8 mouse cellular contexts compared by ENCODE assay signal in the genomic region with DNA sequence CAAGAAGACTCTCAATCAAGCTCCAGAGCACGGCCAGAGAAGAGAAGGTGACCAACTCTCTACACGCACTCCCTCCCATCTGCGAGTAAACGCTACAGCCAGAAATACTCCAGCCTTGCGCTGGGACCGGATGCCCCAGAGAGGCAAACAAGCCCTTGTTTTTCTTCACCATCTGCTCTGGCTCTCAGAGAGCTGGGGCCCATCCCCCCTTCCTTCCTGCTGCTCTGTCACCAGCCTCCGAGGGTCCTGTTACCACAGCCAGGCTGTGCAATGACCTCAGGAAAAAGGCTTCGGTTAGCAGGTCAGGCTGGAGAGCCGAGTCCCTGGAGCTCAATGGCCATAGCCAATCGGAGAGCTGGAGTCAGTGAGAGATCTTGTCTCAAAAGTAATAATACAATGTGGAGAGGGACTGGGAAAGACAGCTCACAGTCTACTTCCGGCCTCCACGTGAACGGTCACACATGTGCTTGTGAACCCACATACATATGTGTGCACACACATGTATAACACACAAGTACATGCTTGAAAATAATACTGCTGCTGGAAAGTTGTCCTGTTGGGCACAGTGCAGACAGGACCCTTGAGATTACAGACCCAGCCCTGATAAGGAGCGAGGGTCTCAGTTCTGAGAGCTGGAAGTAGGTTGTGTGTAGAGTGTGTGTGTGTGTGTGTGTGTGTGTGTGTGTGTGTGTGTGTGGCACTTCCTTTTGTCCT. TPM values are rescaled to one million over a fixed set of nuclear protein-coding genes. Genes with fewer than 3 reads are reported as not detected.
DNase-seq lines count a peak whose midpoint lies in the region; ATAC-seq lines count a peak whose summit lies in the region.

No protein-coding gene starts in this region.

- peak overlapping the region; percentile 43 for H3K4me2 ChIP-seq in embryonic facial prominence, embryonic 13.5 days
- peak overlapping the region; percentile 62 for H3K4me2 ChIP-seq in heart, embryonic 12.5 days
- H3K4me2 ChIP-seq in liver, embryonic 13.5 days = no peak overlapping the region
- no peak overlapping the region for H3K4me2 ChIP-seq in neural tube, embryonic 15.5 days

- H3K36me3 ChIP-seq in embryonic facial prominence, embryonic 13.5 days = peaks cover 10% of the 10 kb centered on the region
- H3K36me3 ChIP-seq in heart, embryonic 12.5 days = no peaks in the 10 kb centered on the region
- H3K36me3 ChIP-seq in liver, embryonic 13.5 days = no peaks in the 10 kb centered on the region
- no peaks in the 10 kb centered on the region for H3K36me3 ChIP-seq in neural tube, embryonic 15.5 days

- peaks cover 69% of the 10 kb centered on the region for H3K4me1 ChIP-seq in embryonic facial prominence, embryonic 13.5 days
- H3K4me1 ChIP-seq in heart, embryonic 12.5 days (replicated peaks) = peaks cover 36% of the 10 kb centered on the region
- peaks cover 7% of the 10 kb centered on the region; the same call in 1 of the 2 replicates for H3K4me1 ChIP-seq in liver, embryonic 13.5 days (replicated peaks)
- peaks cover 23% of the 10 kb centered on the region for H3K4me1 ChIP-seq in neural tube, embryonic 15.5 days

- ATAC-seq in embryonic facial prominence, embryonic 13.5 days (ENCODE audit: insufficient number of reproducible peaks, insufficient read depth, low FRiP score, low TSS enrichment, low read depth) = peak; percentile 52; the same call in 1 of the 2 replicates
- ATAC-seq in heart, embryonic 12.5 days (ENCODE audit: insufficient number of reproducible peaks, low FRiP score) = peak; percentile 87
- peak; percentile 43; the same call in 1 of the 2 replicates for ATAC-seq in liver, embryonic 13.5 days (ENCODE audit: low read depth)
- ATAC-seq in neural tube, embryonic 15.5 days (ENCODE audit: low FRiP score) = no peak

- 11% methylated on average over 14 of the region's 14 CpGs for WGBS in embryonic facial prominence, embryonic 13.5 days
- 8% methylated on average over 14 of the region's 14 CpGs for WGBS in heart, embryonic 12.5 days
- WGBS in liver, embryonic 13.5 days (ENCODE audit: insufficient replicate concordance) = 9% methylated on average over 14 of the region's 14 CpGs
- WGBS in neural tube, embryonic 15.5 days = 21% methylated on average over 14 of the region's 14 CpGs

- peak overlapping the region; percentile 44; the same call in 1 of the 2 replicates for H3K9ac ChIP-seq in embryonic facial prominence, embryonic 13.5 days
- peak overlapping the region; percentile 42 for H3K9ac ChIP-seq in heart, embryonic 12.5 days
- H3K9ac ChIP-seq in liver, embryonic 13.5 days = no peak overlapping the region
- no peak overlapping the region for H3K9ac ChIP-seq in neural tube, embryonic 15.5 days (replicated peaks)

- no peak overlapping the region for H3K4me3 ChIP-seq in embryonic facial prominence, embryonic 13.5 days
- 0 out of 2 replicates have a peak overlapping the region, but pooled peaks have one; percentile 8 for H3K4me3 ChIP-seq in heart, embryonic 12.5 days
- no peak overlapping the region for H3K4me3 ChIP-seq in liver, embryonic 13.5 days (replicated peaks)
- H3K4me3 ChIP-seq in neural tube, embryonic 15.5 days (replicated peaks) = no peak overlapping the region

- peak overlapping the region; percentile 95 for H3K27ac ChIP-seq in embryonic facial prominence, embryonic 13.5 days
- peak overlapping the region; percentile 92 for H3K27ac ChIP-seq in heart, embryonic 12.5 days (ENCODE audit: poor library complexity, severe bottlenecking)
- H3K27ac ChIP-seq in liver, embryonic 13.5 days = peak overlapping the region; percentile 45; the same call in 1 of the 2 replicates
- peak overlapping the region; percentile 35 for H3K27ac ChIP-seq in neural tube, embryonic 15.5 days (replicated peaks)

- peaks cover 12% of the 10 kb centered on the region; the same call in 1 of the 2 replicates for H3K9me3 ChIP-seq in embryonic facial prominence, embryonic 13.5 days
- H3K9me3 ChIP-seq in heart, embryonic 12.5 days (replicated peaks) = no peaks in the 10 kb centered on the region
- H3K9me3 ChIP-seq in liver, embryonic 13.5 days (replicated peaks) = no peaks in the 10 kb centered on the region
- H3K9me3 ChIP-seq in neural tube, embryonic 15.5 days (replicated peaks) = no peaks in the 10 kb centered on the region

- H3K27me3 ChIP-seq in embryonic facial prominence, embryonic 13.5 days = no peaks in the 10 kb centered on the region
- peaks cover 14% of the 10 kb centered on the region for H3K27me3 ChIP-seq in heart, embryonic 12.5 days (replicated peaks)
- H3K27me3 ChIP-seq in liver, embryonic 13.5 days = no peaks in the 10 kb centered on the region
- no peaks in the 10 kb centered on the region for H3K27me3 ChIP-seq in neural tube, embryonic 15.5 days (replicated peaks)

- DNase-seq in adrenal gland, postnatal 14 days = peak; percentile 64
- DNase-seq in adrenal gland, adult (ENCODE audit: inconsistent age in 2 of 2, low spot score in 1 of 2) = no peak
- DNase-seq in kidney, adult 18-20 months = peak; percentile 25
- DNase-seq in liver, embryonic 13.5 days = peak; percentile 24
- peak; percentile 92 for DNase-seq in thymus, postnatal 4 days

RNA-seq across cellular contexts. Expression of a gene that starts 18.9 kb away (rescaled TPM):
- total RNA-seq in adrenal gland, postnatal 14 days (2021) = 3.3 and 5.6 TPM in 2 replicates
- polyA plus RNA-seq in embryonic facial prominence, embryonic 13.5 days (2015; fragmentation: Nextera tagmentation; extraction: Ambion mirVana) = 273 and 319 TPM in 2 replicates
- polyA plus RNA-seq in heart, embryonic 12.5 days (2016; fragmentation: Nextera tagmentation; extraction: Ambion mirVana) = 21.4 and 21.6 TPM in 2 replicates
- polyA plus RNA-seq in liver, embryonic 13.5 days (2015; fragmentation: Nextera tagmentation; extraction: Ambion mirVana) = 1.3 and 1.8 TPM in 2 replicates
- polyA plus RNA-seq in neural tube, embryonic 15.5 days (2015; fragmentation: Nextera tagmentation; extraction: Ambion mirVana) = 35.4 and 45.5 TPM in 2 replicates

RNA-seq across cellular contexts. Expression of a gene that starts 43.8 kb away (rescaled TPM):
- total RNA-seq in adrenal gland, postnatal 14 days (2021) = 24.9 and 26.4 TPM in 2 replicates
- 67.4 and 70.2 TPM in 2 replicates for polyA plus RNA-seq in embryonic facial prominence, embryonic 13.5 days (2015; fragmentation: Nextera tagmentation; extraction: Ambion mirVana)
- polyA plus RNA-seq in heart, embryonic 12.5 days (2016; fragmentation: Nextera tagmentation; extraction: Ambion mirVana) = 36.9 and 40.9 TPM in 2 replicates
- 13.3 and 13.7 TPM in 2 replicates for polyA plus RNA-seq in liver, embryonic 13.5 days (2015; fragmentation: Nextera tagmentation; extraction: Ambion mirVana)
- polyA plus RNA-seq in neural tube, embryonic 15.5 days (2015; fragmentation: Nextera tagmentation; extraction: Ambion mirVana) = 106 and 115 TPM in 2 replicates

Comparison
In these comparisons a context has a peak if more than half of its experiments do, and no peak if none do; other contexts are left out.
1. DNase-seq: peak in adrenal gland, postnatal 14 days (single experiment), kidney, adult 18-20 months (single experiment), liver, embryonic 13.5 days (single experiment) and thymus, postnatal 4 days (single experiment); none in adrenal gland, adult (0 of 2).
2. H3K27ac ChIP-seq: peak in every context shown above with its lines; median percentile 95 in embryonic facial prominence, embryonic 13.5 days; 92 in heart, embryonic 12.5 days; 45 in liver, embryonic 13.5 days; 35 in neural tube, embryonic 15.5 days.
3. H3K4me2 ChIP-seq: peak in embryonic facial prominence, embryonic 13.5 days (single experiment) and heart, embryonic 12.5 days (single experiment); none in liver, embryonic 13.5 days (single experiment) and neural tube, embryonic 15.5 days (single experiment).
4. H3K9ac ChIP-seq: peak in embryonic facial prominence, embryonic 13.5 days (single experiment) and heart, embryonic 12.5 days (single experiment); none in liver, embryonic 13.5 days (single experiment) and neural tube, embryonic 15.5 days (single experiment).